Mouse (Mus musculus) liver, embryonic 14.5 days (tissue): ENCODE measurements around the gene Opalin.
A peak's percentile ranks its signal among the peaks of the same experiment; 100 is the strongest.

Experiments
- CTCF ChIP-seq: IDR thresholded peaks from 2 replicates; pipeline ENCODE4 v1.5.1; 2016; ENCODE audit warnings: antibody characterized with exemption, low read depth, control low read depth
- EP300 ChIP-seq: IDR thresholded peaks from 2 replicates; pipeline ENCODE4 v1.6.1; 2016; ENCODE audit warnings: antibody characterized with exemption, low read depth

DNA sequence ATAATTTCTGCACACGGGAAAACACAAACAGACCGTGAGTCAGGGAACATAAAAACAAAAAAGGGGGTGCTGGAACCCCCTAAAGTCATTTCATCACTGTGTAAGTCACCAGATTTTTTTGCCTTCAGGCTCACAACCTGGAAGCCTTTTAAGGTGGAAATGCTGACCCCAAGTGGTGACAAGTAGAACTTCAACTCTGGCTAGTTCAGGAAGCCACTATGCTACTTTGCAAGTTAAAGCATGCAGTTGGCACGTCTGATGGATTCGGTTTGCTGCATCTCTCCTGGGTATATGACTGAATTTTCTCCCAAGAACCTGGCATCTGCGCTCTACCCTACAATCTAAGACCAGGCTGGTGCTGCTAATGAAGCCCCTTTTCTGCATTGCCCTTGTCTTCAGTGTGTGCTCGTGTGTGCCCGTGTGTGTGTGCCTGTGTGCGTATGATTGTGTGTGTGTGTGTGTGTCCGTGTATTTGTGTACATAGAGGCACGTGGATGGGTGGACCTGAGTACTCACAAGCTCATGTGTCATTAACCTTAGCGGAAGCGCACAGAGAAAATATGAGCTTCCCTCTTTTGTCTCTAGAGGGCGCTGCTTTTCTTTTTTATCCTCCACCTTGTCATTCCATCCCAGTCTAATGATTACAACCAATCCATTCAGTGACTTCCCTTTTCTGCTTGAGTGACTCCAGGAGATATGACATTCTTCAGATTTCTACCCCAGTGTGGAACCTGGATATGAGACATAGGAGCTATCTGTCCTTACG, 60.8 kb downstream of the Opalin start:
- no peak for TF ChIP-seq EP300
- peak; percentile 77 for TF ChIP-seq CTCF
